Mouse (Mus musculus) limb, embryonic 14.5 days (tissue): ENCODE data around the gene Srsf10. TPM values are rescaled to one million over a fixed set of nuclear protein-coding genes. Genes with fewer than 3 reads are reported as not detected.

Source experiments
- ATAC-seq: fragments of 200-750 bp; cut with Nextera tagmentation; 2 replicates; pipeline ENCODE4 v1.8.0; 2017; ENCODE audit warnings: low read depth, moderate number of reproducible peaks, moderate TSS enrichment; ENCODE audit not compliant: low FRiP score
- DNase-seq: peaks from one replicate; pipeline ENCODE4 v3.0.0-alpha.2; 2015; ENCODE audit warnings: low spot score
- H3K27ac ChIP-seq: fragments of 300-500 bp; sonication (generic); replicated peaks from 2 replicates; pipeline ENCODE4 v1.5.1; 2014; ENCODE audit warnings: low read depth, mild to moderate bottlenecking, low read length, moderate library complexity, mixed read lengths
- H3K27me3 ChIP-seq: fragments of 300-500 bp; sonication (generic); 2 replicates; pipeline ENCODE4 v1.6.1; 2014; ENCODE audit warnings: low read length, mixed read lengths; ENCODE audit not compliant: control insufficient read depth, insufficient read depth
- H3K36me3 ChIP-seq: fragments of 300-500 bp; sonication (generic); 2 replicates; pipeline ENCODE4 v1.6.1; 2014; ENCODE audit warnings: mild to moderate bottlenecking, low read length, moderate library complexity, mixed read lengths; ENCODE audit not compliant: control insufficient read depth, insufficient read depth
- H3K4me1 ChIP-seq: fragments of 300-500 bp; sonication (generic); 2 replicates; pipeline ENCODE4 v1.6.1; 2014; ENCODE audit warnings: antibody characterized with exemption, low read length, mixed read lengths; ENCODE audit not compliant: control insufficient read depth, insufficient read depth
- H3K4me2 ChIP-seq: fragments of 300-500 bp; sonication (generic); replicated peaks from 2 replicates; pipeline ENCODE4 v1.6.1; 2014; ENCODE audit warnings: low read depth, mild to moderate bottlenecking, low read length, moderate library complexity; ENCODE audit not compliant: severe bottlenecking
- H3K4me3 ChIP-seq: fragments of 300-500 bp; sonication (generic); replicated peaks from 2 replicates; pipeline ENCODE4 v1.5.1; 2014; ENCODE audit warnings: low read length
- H3K9ac ChIP-seq: fragments of 300-500 bp; sonication (generic); 2 replicates; pipeline ENCODE4 v1.6.1; 2014; ENCODE audit warnings: mild to moderate bottlenecking, low read depth, low read length, moderate library complexity; ENCODE audit not compliant: severe bottlenecking
- H3K9me3 ChIP-seq: fragments of 300-500 bp; sonication (generic); 2 replicates; pipeline ENCODE4 v1.6.1; 2016; ENCODE audit warnings: low read length; ENCODE audit not compliant: control insufficient read depth
- POLR2A ChIP-seq: fragments of 200-500 bp; IDR thresholded peaks from 2 replicates; pipeline ENCODE4 v1.8.0; 2012; ENCODE audit warnings: inconsistent platforms, mild to moderate bottlenecking, moderate library complexity, borderline replicate concordance; ENCODE audit not compliant: insufficient read depth, insufficient read length; ENCODE audit errors: extremely low read depth
- WGBS: fragments of 180-500 bp; shearing (Covaris S2); extraction: QIAGEN DNeasy Blood & Tissue Kit; methylation state at CpG from one replicate; pipeline ENCODE4 v1.1.7; 2014; 5-methylcytosine and 5-hydroxymethylcytosine counted together
- polyA plus RNA-seq, 2 experiments: library from polyadenylated mRNA; depleted of rRNA in 1 of 2; stranded (reverse) in 1 of 2; unstranded in 1 of 2; fragments of >200 nt; fragmentation: Nextera tagmentation in 1 of 2; extraction: Ambion mirVana in 1 of 2; gene quantifications; 2 replicates each; pipeline versions ENCODE4 v1.2.1 to v1.2.3; 2012 to 2014

The Srsf10 gene
- polyA plus RNA-seq, 2 experiments = 145 to 258 TPM

- no peaks in the 10 kb centered on the region for H3K36me3 ChIP-seq
- TF ChIP-seq POLR2A = no peak
- ATAC-seq (no peak), DNase-seq (no peak)
- no peak overlapping the region for H3K4me3 ChIP-seq
- H3K27ac ChIP-seq = no peak overlapping the region
- H3K27me3 ChIP-seq = no peaks in the 10 kb centered on the region
- H3K9ac ChIP-seq = no peak overlapping the region
- no peaks in the 10 kb centered on the region for H3K4me1 ChIP-seq
- 86% methylated on average over 7 of the region's 7 CpGs for WGBS
- no peaks in the 10 kb centered on the region for H3K9me3 ChIP-seq
- H3K4me2 ChIP-seq = no peak overlapping the region
Observed at GRCm38 (mm10) chr4:135889146-135889883, 33.8 kb downstream of the Srsf10 start.

- Histone ChIP-seq H3K36me3 (no peaks in the 10 kb centered on the region), H3K27me3 (no peaks in the 10 kb centered on the region), H3K4me1 (no peaks in the 10 kb centered on the region), H3K9ac (no peak overlapping the region), H3K4me3 (no peak overlapping the region), H3K27ac (no peak overlapping the region), H3K9me3 (no peaks in the 10 kb centered on the region), H3K4me2 (no peak overlapping the region)
- ATAC-seq = peak; percentile 70; the same call in 1 of the 2 replicates
- DNase-seq = peak; percentile 77
- no peak for TF ChIP-seq POLR2A
- WGBS = 4% methylated on average over 4 of the region's 4 CpGs
Observed at GRCm38 (mm10) chr4:135889884-135890283, 34.3 kb downstream of the Srsf10 start.

- no peaks in the 10 kb centered on the region for H3K27me3 ChIP-seq
- no peak overlapping the region for H3K4me2 ChIP-seq
- no peaks in the 10 kb centered on the region for H3K36me3 ChIP-seq
- 82% methylated on average over 2 of the region's 2 CpGs for WGBS
- no peaks in the 10 kb centered on the region for H3K4me1 ChIP-seq
- H3K9me3 ChIP-seq = no peaks in the 10 kb centered on the region
- no peak for TF ChIP-seq POLR2A
- DNase-seq (no peak), ATAC-seq (no peak)
- H3K27ac ChIP-seq = no peak overlapping the region
- no peak overlapping the region for H3K4me3 ChIP-seq
- H3K9ac ChIP-seq = no peak overlapping the region
Observed at GRCm38 (mm10) chr4:135891539-135891938, 36.0 kb downstream of the Srsf10 start.

DNA sequence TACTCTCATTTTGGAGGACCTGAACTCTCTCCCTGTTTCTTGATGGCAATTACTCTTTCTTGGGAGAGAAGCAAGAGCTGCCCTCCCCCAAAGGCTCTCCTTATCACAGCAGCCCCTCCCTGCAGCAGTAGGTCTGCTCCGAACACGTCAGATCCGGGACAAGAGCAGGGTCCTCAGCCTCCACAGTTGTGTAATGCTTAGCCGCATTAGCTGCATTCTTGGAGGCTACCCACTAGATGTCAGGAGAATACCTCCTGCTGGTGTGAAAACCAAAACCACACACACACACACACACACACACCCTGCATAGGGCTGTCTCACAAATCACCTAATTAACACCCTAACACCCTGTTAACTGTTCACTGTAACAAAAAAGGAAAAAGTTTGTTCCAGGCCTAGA lies 37.3 kb downstream of the Srsf10 start:
- Histone ChIP-seq H3K9me3 (no peaks in the 10 kb centered on the region), H3K36me3 (no peaks in the 10 kb centered on the region), H3K27me3 (no peaks in the 10 kb centered on the region), H3K27ac (no peak overlapping the region), H3K4me2 (no peak overlapping the region), H3K9ac (no peak overlapping the region), H3K4me3 (no peak overlapping the region), H3K4me1 (no peaks in the 10 kb centered on the region)
- WGBS = 15% methylated on average over 4 of the region's 4 CpGs
- no peak for TF ChIP-seq POLR2A
- DNase-seq (no peak), ATAC-seq (no peak)

DNA sequence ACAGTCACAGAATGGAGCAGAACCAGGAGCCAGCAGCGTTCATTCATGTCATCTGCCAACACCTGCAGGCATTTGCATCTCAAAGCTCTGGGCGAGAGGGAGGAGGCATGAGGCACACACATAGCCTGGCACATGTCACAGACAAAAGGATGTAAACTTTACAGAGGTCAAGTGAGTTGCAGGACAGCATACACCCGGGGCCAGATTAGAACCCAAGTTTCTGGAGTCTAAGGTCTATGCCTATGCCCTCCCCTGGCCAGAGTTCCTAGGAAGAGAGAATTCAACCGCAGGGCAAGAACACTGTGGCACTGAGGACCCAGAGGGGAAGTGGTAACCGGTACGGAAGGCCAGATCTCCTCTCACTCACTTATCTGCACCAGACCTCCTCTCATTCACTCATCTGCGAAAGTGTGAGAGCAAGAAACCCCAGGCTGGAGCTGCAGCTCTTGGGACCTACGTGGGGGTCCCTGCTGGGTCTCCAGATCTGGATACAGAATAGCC lies 39.6 kb downstream of the Srsf10 start, which contains the start of gene Cnr2:
Gene Cnr2, plus strand, starts transcription at position 324 of the 501 bp plus-strand sequence.
- no peak for TF ChIP-seq POLR2A
- H3K9ac ChIP-seq = no peak within 1 kb of the TSS

GRCm38 (mm10) chr4:135896157-135896556 lies 40.6 kb downstream of the Srsf10 start:
- no peak overlapping the region for H3K4me2 ChIP-seq
- no peak overlapping the region for H3K27ac ChIP-seq
- H3K9ac ChIP-seq = no peak overlapping the region
- WGBS = 69% methylated on average over 6 of the region's 6 CpGs
- H3K4me3 ChIP-seq = no peak overlapping the region
- H3K36me3 ChIP-seq = no peaks in the 10 kb centered on the region
- DNase-seq (no peak), ATAC-seq (no peak)
- no peaks in the 10 kb centered on the region for H3K27me3 ChIP-seq
- no peaks in the 10 kb centered on the region for H3K9me3 ChIP-seq
- TF ChIP-seq POLR2A = no peak
- no peaks in the 10 kb centered on the region for H3K4me1 ChIP-seq

More for the DNA sequence above, 39.6 kb downstream of the Srsf10 start, which contains the start of gene Cnr2:
- Histone ChIP-seq H3K4me2 (no peak within 1 kb of the TSS), H3K36me3 (no peaks in the 10 kb centered on the region), H3K27ac (no peak within 1 kb of the TSS), H3K27me3 (no peaks in the 10 kb centered on the region), H3K4me1 (no peaks in the 10 kb centered on the region), H3K4me3 (no peak within 1 kb of the TSS), H3K9me3 (no peaks in the 10 kb centered on the region)
- DNase-seq (no peak), ATAC-seq (no peak)
- 53% methylated on average over 8 of the region's 8 CpGs for WGBS
